Mouse (Mus musculus) T-helper 1 cell (primary cell): ENCODE results near the gene Mob2.

Experiments used
- in situ Hi-C: fragments of 300-600 bp; cut with MboI, MseI; formaldehyde crosslinking; loops from one replicate; pipeline ENCODE4 v1.15.1; 2025; ENCODE audit warnings: high pct_unique_total_duplicates

Gene Mob2

DNA sequence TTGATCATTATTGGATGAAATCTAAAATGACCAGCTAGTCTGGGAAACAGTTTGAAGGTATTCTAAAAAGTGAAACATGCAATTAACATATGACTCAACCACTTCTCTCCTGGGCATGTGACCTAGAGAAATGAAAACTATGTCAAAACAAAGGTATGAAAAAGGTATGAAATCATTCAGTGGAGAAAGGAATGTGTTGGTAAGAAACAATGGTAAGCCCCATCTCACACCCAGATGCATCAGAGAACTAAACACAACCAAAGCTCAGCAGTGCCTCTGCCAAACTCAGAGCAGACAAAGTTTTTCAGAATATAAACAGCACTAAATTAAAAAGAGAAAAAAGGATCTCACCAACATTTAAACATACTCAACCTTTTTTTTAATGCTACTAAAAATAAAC is 30.8 kb downstream of the Mob2 start:
- in situ Hi-C loops, result loop anchor here (25.0 kb wide), 1 partner anchor 1768 kb away; no protein-coding TSS in a partner anchor

DNA sequence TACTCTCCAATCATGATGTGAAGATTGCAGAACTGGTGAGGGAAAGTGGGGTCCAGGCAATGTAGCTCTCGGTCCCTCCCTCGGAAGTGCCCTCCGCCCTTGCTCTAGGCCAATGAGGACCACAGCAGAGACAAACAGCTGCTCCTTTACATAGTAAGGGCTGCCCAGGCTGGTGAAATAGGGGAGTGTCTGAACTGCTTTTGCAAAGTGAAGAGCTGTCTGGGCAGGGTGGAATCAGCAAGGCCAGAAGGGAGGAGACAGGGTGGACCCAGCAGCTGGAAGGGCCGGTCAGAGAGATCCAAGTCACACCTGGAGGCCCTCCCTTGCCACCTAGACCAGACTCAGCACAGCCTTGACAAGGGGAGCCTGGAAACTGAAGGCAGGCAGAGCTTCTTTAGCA is 34.9 kb downstream of the Mob2 start:
- in situ Hi-C loops, result loop anchor here (5.0 to 25.0 kb wide), 2 partner anchors 324 to 1764 kb away; no protein-coding TSS in a partner anchor

DNA sequence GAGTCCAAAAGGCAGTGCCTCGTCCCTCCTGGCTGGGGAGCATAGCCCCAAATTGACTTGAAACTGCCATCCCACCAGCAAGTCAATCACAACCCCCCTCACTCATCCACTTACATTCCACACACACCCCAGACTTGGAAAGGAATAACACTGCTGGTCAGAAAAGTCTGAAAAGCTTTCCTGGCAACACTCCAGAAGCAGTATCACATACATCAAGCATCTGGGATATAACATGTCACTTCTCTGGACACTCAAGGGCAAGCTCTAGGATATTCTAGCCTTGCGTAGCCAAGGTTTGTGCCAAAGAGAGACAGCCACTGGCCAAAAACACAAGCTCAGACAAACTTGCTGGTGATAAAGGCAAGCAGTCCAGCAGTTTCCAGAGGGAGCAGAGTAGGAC is 35.7 kb downstream of the Mob2 start:
- in situ Hi-C loops, result loop anchor here (5.0 to 25.0 kb wide), 2 partner anchors 323 to 1763 kb away; no protein-coding TSS in a partner anchor

DNA sequence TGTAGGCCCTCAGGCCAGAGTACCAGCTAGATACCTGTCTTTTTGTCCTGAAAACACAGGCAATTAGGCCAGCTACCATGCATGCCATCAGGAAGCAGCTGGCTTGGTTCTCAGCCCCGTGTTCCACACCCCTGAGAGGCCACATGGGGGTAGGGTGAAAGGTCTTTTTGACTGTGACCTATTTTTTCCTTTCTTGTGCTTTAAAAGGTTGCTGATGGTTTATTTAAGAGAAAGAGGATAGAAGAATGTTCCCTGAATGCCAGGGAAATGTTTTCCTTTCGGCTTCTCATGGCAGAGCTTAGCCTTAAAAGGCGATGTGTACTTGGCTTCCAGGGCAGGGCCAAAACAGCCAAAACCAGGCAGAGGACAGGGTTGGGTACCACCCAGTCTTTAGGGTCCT is 40.0 kb downstream of the Mob2 start:
- in situ Hi-C loops, result no loop called here

DNA sequence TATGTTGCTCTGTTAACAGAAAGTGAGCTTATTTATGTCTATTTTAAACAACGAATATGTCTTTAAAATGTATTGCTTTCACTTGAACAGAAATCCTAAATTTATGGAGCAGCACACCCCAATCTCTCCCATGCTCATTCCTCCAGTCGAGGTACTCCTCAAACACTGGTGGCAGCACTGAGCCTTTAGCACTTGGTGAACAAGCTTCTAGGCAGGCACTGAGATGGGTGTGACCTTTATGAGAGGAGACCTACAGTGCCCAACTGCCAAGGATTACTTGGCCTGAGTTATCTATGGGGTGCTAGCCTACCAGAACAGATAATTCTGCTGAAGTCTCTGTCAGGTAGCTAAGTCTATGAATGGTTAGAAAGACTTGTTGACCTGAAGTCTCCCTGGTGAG is 41.2 kb downstream of the Mob2 start:
- in situ Hi-C loops, result no loop called here

DNA sequence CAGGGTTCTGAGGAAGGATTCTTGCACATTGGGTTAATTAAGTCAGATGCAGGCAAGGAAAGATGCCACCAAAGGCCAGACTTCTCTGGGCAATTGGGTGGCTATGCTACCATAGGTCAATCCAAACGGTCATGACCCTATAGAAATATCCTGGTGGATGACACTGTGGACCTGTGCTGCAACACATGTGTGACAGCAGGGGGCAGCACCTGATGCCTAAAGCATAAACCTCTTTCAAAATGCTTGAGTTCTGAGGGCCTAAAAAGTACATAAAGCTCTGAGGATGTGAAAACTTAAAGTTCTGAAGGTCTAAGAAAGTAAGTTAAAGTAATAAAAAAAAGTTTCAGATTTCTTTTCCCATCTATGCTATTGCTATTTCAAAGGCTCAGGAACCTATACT is 44.3 kb downstream of the Mob2 start:
- in situ Hi-C loops, result no loop called here

GRCm38 (mm10) chr7:142001597-142002340 is 59.1 kb downstream of the Mob2 start:
- in situ Hi-C loops, result no loop called here

GRCm38 (mm10) chr7:142000661-142001060 is 60.2 kb downstream of the Mob2 start:
- in situ Hi-C loops, result no loop called here

DNA sequence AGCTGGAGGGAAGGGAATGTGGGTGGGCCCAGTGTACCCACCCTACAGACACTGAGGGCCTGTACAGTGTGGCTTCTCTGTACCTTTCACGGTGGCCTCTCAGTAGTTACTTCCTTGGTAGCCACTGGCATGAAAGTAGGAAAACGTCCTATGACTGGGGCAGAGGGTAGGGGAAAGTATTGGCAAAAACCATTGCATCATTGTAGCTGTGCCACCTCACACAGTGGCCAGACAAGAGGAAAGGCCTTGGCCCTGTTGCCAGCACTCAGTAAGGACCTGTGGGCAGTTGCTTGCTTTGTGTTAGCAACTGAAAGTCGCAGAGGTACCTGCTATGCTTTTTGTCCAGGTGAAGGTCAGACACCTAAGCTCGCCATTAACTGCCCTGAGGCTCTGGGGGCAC is 66.7 kb downstream of the Mob2 start:
- in situ Hi-C loops, result no loop called here

GRCm38 (mm10) chr7:141991183-141991582 is 69.7 kb downstream of the Mob2 start:
- in situ Hi-C loops, result no loop called here

DNA sequence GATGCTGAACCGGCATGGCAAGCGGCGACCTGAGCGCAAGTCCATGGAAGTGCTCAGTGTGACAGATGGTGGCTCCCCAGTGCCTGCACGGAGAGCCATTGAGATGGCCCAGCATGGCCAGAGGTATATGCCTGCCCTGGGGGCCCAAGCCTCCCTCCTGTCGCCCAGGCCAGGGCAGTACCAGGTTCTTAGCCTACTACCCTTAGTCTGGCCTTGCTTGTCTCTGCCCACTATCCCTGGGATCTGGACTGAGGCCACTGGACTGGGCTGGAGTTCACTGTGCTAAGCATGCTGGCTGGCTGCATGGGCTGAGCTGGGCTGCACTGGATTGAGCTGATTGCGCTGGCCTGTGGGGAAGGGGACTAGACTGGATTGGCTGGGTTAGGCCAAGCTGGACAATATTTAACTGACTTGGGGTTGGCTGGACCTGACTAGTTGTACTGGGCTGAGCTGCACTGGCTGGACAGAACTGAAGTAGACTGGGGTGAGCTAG is 72.5 kb downstream of the Mob2 start:
- in situ Hi-C loops, result no loop called here

DNA sequence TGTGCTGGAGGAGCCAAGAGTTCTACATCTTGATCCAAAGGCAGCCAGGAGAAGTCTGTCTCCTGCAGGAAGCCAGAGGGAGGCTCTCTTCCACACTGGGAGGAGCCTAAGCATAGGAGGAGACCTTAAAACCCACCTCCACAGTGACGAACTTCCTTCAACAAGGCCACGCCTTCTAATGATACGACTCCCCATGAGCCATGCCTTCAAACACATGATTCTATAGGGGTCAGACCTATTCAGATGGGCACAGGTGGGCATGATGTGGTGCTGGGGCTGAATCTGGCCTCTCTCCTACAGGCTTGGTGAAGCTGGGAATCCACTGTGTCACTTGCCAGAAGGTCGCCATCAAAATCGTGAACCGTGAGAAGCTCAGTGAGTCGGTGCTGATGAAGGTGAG is 79.6 kb downstream of the Mob2 start:
- in situ Hi-C loops, result no loop called here

GRCm38 (mm10) chr7:141979247-141979646 is 81.6 kb downstream of the Mob2 start:
- in situ Hi-C loops, result no loop called here

DNA sequence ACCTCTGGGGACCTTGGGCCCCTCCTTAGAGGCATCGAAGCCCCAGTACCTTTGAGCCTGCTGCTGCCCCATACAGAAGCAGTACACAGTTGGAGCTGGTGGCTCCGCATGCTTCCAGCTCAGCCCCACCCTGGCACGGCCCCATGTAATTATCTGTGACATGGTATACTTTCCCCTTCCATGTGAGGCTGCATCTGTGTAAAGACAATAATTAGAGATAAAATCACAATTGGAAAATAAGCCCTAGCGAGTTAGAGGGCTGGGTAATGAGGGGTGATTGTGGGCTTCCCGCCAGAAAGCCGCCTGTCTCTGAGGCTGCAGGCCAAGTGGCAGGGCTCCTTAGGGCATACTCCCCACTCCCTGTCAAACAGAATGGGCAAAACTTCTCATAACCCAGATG is 82.9 kb downstream of the Mob2 start:
- in situ Hi-C loops, result no loop called here

GRCm38 (mm10) chr7:141972831-141973619 is 87.8 kb downstream of the Mob2 start:
- in situ Hi-C loops, result no loop called here

DNA sequence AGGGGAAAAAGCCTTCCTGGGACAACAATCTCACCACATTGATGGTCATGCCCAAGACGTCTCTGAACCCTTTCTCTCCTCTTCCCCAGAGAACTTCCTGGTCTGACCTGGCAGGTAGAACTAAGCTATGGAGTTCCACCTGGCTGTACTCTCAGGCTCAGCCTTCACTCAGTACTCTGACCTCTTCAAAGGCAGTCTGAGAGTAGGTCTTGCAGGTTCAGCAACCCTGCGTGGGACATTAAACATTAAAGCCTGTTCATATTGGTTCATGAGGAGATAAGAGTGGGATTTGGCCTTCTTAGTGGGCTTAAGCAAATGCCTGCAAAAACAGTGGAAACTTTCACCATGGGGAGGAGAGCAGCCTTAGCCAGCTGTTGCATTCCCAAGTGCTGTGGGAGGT is 94.6 kb downstream of the Mob2 start:
- in situ Hi-C loops, result no loop called here

DNA sequence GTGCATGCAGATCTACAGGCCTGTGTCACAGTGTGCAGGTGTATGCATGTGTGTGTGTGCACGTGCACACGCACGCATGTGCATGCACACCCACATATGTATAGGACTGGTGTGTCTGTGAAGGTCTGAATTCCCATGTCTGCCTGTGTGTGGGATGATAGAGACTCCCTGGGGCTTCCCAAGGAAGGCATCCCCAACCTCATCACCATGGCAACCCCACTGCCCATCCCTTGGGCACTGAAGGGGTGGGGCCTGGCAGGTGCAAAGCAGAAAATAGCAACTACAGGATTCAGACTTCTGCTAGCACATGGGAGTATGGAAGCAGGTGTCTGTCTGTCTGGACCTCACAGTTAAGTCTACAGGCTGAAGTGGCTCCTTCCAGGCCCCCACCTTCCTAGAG is 98.3 kb downstream of the Mob2 start:
- in situ Hi-C loops, result no loop called here

DNA sequence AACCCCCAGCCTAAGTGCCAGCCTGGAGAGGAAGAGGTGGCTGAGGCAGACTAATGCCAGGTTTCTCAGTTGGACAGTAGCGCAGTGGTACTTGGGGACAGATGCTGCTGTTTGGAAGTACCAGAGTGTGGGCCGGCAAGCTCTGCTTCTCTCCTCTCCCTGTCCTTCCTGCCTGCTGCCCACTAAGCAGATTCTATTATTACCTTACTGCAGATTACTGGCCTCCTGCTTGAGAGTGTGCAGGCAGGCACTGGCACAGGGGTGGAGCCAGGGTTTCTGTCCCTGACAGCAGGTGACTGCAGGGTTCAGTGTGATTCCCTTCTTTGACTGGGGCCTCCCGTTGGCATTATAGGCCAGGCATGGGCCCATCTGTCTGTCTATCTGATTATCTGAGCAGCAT is 99.4 kb downstream of the Mob2 start:
- in situ Hi-C loops, result no loop called here

DNA sequence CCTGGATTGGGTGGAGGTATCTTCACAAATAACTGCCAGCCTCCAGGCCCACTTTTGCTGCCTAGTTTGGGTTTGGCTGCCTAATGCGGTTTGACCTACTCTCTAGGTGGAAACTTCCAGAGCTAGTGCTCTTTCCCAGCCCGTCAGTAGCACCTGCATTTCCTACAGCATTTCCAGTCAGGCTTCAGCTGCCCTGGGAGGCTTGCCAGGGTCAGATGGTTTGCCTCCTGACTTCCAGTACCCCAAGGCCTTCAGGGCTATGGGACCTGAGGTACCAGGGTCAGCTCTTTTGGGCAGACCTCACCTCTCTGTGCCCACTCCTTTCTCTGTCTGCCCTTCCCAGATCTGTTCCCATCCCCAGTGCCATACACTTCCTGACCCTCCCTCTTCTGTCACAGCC is 99.9 kb downstream of the Mob2 start:
- in situ Hi-C loops, result no loop called here

DNA sequence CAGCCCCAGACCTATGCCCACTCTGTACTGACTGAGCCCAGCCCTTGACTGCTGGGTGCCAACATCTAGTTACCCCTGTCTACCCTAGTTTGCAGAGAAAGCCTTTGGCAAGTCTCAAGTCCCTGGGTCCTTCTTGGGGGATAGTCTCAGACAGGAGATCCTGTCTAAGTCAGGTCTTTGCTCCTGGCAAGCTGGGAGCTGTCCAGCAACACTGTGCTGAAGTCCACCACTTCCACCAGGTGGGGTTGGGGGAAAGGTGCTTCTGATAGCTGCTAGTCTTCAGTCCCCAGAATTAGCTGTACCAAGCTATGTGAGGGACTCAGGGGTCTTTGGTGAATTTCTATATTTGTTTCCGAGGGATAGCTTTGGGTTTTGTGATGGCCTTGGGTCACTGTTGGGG is 101.7 kb downstream of the Mob2 start:
- in situ Hi-C loops, result no loop called here
